Mouse (Mus musculus) myocyte (in vitro differentiated cells): Measurements from ENCODE around the gene Mroh7. TPM values are rescaled to one million over a fixed set of nuclear protein-coding genes. Genes with fewer than 3 reads are reported as not detected.

Experiments
- H3K27me3 ChIP-seq: one replicate; pipeline ENCODE4 v1.6.1; 2011; ENCODE audit not compliant: control insufficient read depth, insufficient read depth, insufficient read length
- H3K36me3 ChIP-seq: one replicate; pipeline ENCODE4 v1.6.1; 2011; ENCODE audit not compliant: control insufficient read depth, insufficient read depth
- H3K4me2 ChIP-seq: one replicate; pipeline ENCODE4 v1.6.1; 2011; ENCODE audit warnings: low read depth, control low read depth
- H3K4me3 ChIP-seq: one replicate; pipeline ENCODE4 v1.5.1; 2011; ENCODE audit warnings: mild to moderate bottlenecking, control low read depth, moderate library complexity
- H3K79me2 ChIP-seq: one replicate; pipeline ENCODE4 v1.6.1; 2011; ENCODE audit not compliant: control insufficient read depth, insufficient read depth
- H3ac ChIP-seq: one replicate; pipeline ENCODE4 v1.6.1; 2011; ENCODE audit not compliant: control insufficient read depth, insufficient read length
- CEBPB ChIP-seq: IDR thresholded peaks from 2 replicates; pipeline ENCODE4 v1.6.1; 2011; ENCODE audit warnings: mild to moderate bottlenecking, moderate library complexity; ENCODE audit not compliant: poor library complexity, insufficient read depth, severe bottlenecking
- E2F4 ChIP-seq: IDR thresholded peaks from one replicate; pipeline ENCODE4 v1.6.1; 2011; ENCODE audit warnings: mild to moderate bottlenecking, control low read depth, moderate library complexity; ENCODE audit not compliant: insufficient read depth
- MAX ChIP-seq: IDR thresholded peaks from one replicate; pipeline ENCODE4 v1.6.1; 2011; ENCODE audit warnings: low read depth, mild to moderate bottlenecking, control low read depth
- MYOD1 ChIP-seq, 3 experiments: IDR thresholded peaks; one replicate each; pipeline ENCODE4 v1.6.1; 2011; ENCODE audit warnings: control low read depth in 2 of 3, low read depth in 2 of 3, mild to moderate bottlenecking in 2 of 3, moderate library complexity in 1 of 3; ENCODE audit not compliant: insufficient read length in 2 of 3, control insufficient read depth in 1 of 3
- MYOG ChIP-seq, 3 experiments: IDR thresholded peaks; one replicate each; pipeline ENCODE4 v1.6.1; 2011; ENCODE audit warnings: control low read depth in 2 of 3, low read depth in 2 of 3, mild to moderate bottlenecking in 2 of 3; ENCODE audit not compliant: insufficient read length in 2 of 3, control insufficient read depth in 1 of 3, insufficient read depth in 1 of 3
- POLR2A ChIP-seq: IDR thresholded peaks from one replicate; pipeline ENCODE4 v1.6.1; 2011; ENCODE audit warnings: low read depth, mild to moderate bottlenecking, control low read depth, moderate library complexity; ENCODE audit not compliant: insufficient read length
- POLR2AphosphoS2 ChIP-seq: IDR thresholded peaks from one replicate; pipeline ENCODE4 v1.6.1; 2011; ENCODE audit warnings: low read depth, control low read depth; ENCODE audit not compliant: insufficient read length
- REST ChIP-seq: IDR thresholded peaks from one replicate; pipeline ENCODE4 v1.6.1; 2011; ENCODE audit warnings: mild to moderate bottlenecking, control low read depth, moderate library complexity; ENCODE audit not compliant: insufficient read depth, insufficient read length
- SRF ChIP-seq: IDR thresholded peaks from one replicate; pipeline ENCODE4 v1.6.1; 2011; ENCODE audit warnings: low read depth; ENCODE audit not compliant: control insufficient read depth, insufficient read length
- TCF12 ChIP-seq: IDR thresholded peaks from one replicate; pipeline ENCODE4 v1.6.1; 2011; ENCODE audit warnings: mild to moderate bottlenecking, control low read depth; ENCODE audit not compliant: poor library complexity, insufficient read depth, severe bottlenecking
- TCF3 ChIP-seq: IDR thresholded peaks from one replicate; pipeline ENCODE4 v1.6.1; 2011; ENCODE audit warnings: low read depth, control low read depth; ENCODE audit not compliant: insufficient read length
- USF1 ChIP-seq: IDR thresholded peaks from one replicate; pipeline ENCODE4 v1.6.1; 2011; ENCODE audit warnings: low read depth, mild to moderate bottlenecking, control low read depth, moderate library complexity
- polyA plus RNA-seq: library from polyadenylated mRNA; unstranded; fragments of >200 nt; fragmentation: generic; extraction: Trizol; gene quantifications from one replicate; pipeline ENCODE4 v1.2.1, GENCODE M21; 2012; ENCODE audit warnings: missing spikeins

Mroh7 gene
- polyA plus RNA-seq, 1 experiment, result not detected

GRCm38 (mm10) chr4:106713622-106714021, 17.1 kb downstream of the Mroh7 start:
- TF ChIP-seq REST (peak; percentile 54), TCF3 (no peak)
- Histone ChIP-seq H3K36me3 (no peaks in the 10 kb centered on the region), H3K4me2 (no peak overlapping the region), H3ac (no peak overlapping the region), H3K4me3 (no peak overlapping the region), H3K79me2 (no peaks in the 10 kb centered on the region), H3K27me3 (peaks cover 34% of the 10 kb centered on the region)

- Histone ChIP-seq H3ac (no peak overlapping the region), H3K36me3 (no peaks in the 10 kb centered on the region), H3K4me2 (no peak overlapping the region), H3K79me2 (no peaks in the 10 kb centered on the region), H3K27me3 (peaks cover 28% of the 10 kb centered on the region), H3K4me3 (no peak overlapping the region)
- TF ChIP-seq CEBPB (no peak), TCF12 (no peak), REST (no peak), MYOD1 (IDR thresholded peaks at IDR 0.05; ENCODE audit: control insufficient read depth in 1 of 3, insufficient read length in 2 of 3, low read depth in 2 of 3) (no peak), MAX (no peak), POLR2AphosphoS2 (no peak), MYOG (IDR thresholded peaks at IDR 0.05; ENCODE audit: control insufficient read depth in 1 of 3, insufficient read depth in 1 of 3, insufficient read length in 2 of 3, low read depth in 2 of 3) (no peak), TCF3 (no peak)
Measured at GRCm38 (mm10) chr4:106708408-106708807, 22.3 kb downstream of the Mroh7 start.

- Histone ChIP-seq H3K36me3 (no peaks in the 10 kb centered on the region), H3ac (no peak overlapping the region), H3K79me2 (no peaks in the 10 kb centered on the region), H3K4me3 (no peak overlapping the region), H3K27me3 (peaks cover 28% of the 10 kb centered on the region), H3K4me2 (no peak overlapping the region)
- no peak for TF ChIP-seq TCF12
Measured at GRCm38 (mm10) chr4:106707957-106708356, 22.8 kb downstream of the Mroh7 start.

GRCm38 (mm10) chr4:106705096-106705665, 25.5 kb downstream of the Mroh7 start:
- no peak for TF ChIP-seq POLR2AphosphoS2
- no peak for TF ChIP-seq CEBPB
- TF ChIP-seq MYOD1 (IDR thresholded peaks at IDR 0.05; ENCODE audit: control insufficient read depth in 1 of 3, insufficient read length in 2 of 3, low read depth in 2 of 3), result no peak
- TF ChIP-seq MAX, result no peak
- no peak for TF ChIP-seq SRF
- no peak for TF ChIP-seq TCF12
- no peak for TF ChIP-seq TCF3
- no peak for TF ChIP-seq E2F4
- TF ChIP-seq USF1, result no peak
- no peak for TF ChIP-seq POLR2A
- no peak for TF ChIP-seq MYOG (IDR thresholded peaks at IDR 0.05; ENCODE audit: control insufficient read depth in 1 of 3, insufficient read depth in 1 of 3, insufficient read length in 2 of 3, low read depth in 2 of 3)
- no peak for TF ChIP-seq REST
- Histone ChIP-seq H3K79me2 (no peaks in the 10 kb centered on the region), H3K36me3 (no peaks in the 10 kb centered on the region)

GRCm38 (mm10) chr4:106704416-106704815, 26.3 kb downstream of the Mroh7 start:
- Histone ChIP-seq H3K4me3 (no peak overlapping the region), H3K79me2 (no peaks in the 10 kb centered on the region), H3K27me3 (peaks cover 39% of the 10 kb centered on the region), H3K4me2 (no peak overlapping the region), H3K36me3 (no peaks in the 10 kb centered on the region), H3ac (no peak overlapping the region)
- TF ChIP-seq MYOG (IDR thresholded peaks at IDR 0.05; ENCODE audit: control insufficient read depth in 1 of 3, insufficient read depth in 1 of 3, insufficient read length in 2 of 3, low read depth in 2 of 3), result no peak
- TF ChIP-seq REST, result no peak
- no peak for TF ChIP-seq USF1
- no peak for TF ChIP-seq POLR2A
- TF ChIP-seq E2F4, result no peak
- no peak for TF ChIP-seq TCF12
- no peak for TF ChIP-seq TCF3

More at GRCm38 (mm10) chr4:106705096-106705665, 25.5 kb downstream of the Mroh7 start:
- no peak overlapping the region for H3K4me2 ChIP-seq
- H3K4me3 ChIP-seq, result no peak overlapping the region
- no peak overlapping the region for H3ac ChIP-seq
- H3K27me3 ChIP-seq, result peaks cover 39% of the 10 kb centered on the region
